In the genomic region with DNA sequence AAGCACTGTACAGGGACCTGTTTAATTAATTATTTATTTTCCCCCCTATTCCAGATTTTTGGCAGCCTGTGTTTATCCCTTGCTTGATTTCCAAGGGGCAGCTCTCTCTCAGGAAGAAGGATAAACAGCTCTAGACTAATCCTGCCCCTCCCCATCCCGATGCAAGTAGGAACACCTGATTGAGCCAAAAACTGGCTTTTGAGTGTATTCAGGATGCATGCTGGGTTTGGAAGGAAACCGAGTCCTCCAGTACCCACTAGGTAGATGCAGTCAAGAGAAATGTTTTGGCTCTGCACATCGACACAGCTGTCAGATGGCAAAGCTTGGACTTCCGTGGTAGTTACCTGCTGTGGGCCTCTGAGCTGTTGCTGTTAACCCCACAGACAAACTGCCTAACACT, we compare ENCODE assay signal across 9 mouse cellular contexts. TPM values are rescaled to one million over a fixed set of nuclear protein-coding genes. Genes with fewer than 3 reads are reported as not detected.
DNase-seq lines count a peak whose midpoint lies in the region; ATAC-seq lines count a peak whose summit lies in the region.
"Had no signal": no experiment of that assay in that cellular context is flagged by ENCODE, and none has a peak within 500 bp of the region (broad histone marks: within the 10 kb centered on the region; RNA-seq: fewer than 3 reads in every experiment).

No protein-coding gene starts in this region.

- H3K4me2 ChIP-seq in liver, embryonic 11.5 days = peak overlapping the region; percentile 94
- H3K4me2 ChIP-seq in neural tube, embryonic 15.5 days = peak overlapping the region; percentile 92

- no peaks in the 10 kb centered on the region for H3K9me3 ChIP-seq in megakaryocyte, embryonic 14.5 days
- H3K9me3 ChIP-seq in liver, embryonic 11.5 days (ENCODE audit: control insufficient read depth, low read length) = no peaks in the 10 kb centered on the region
- H3K9me3 ChIP-seq in neural tube, embryonic 15.5 days (replicated peaks) = no peaks in the 10 kb centered on the region

- peaks cover 77% of the 10 kb centered on the region for H3K4me1 ChIP-seq in megakaryocyte, embryonic 14.5 days
- H3K4me1 ChIP-seq in liver, embryonic 11.5 days (replicated peaks; ENCODE audit: control insufficient read depth, insufficient read depth, low read length) = peaks cover 41% of the 10 kb centered on the region
- H3K4me1 ChIP-seq in neural tube, embryonic 15.5 days = peaks cover 63% of the 10 kb centered on the region

- 36% methylated on average over 4 of the region's 4 CpGs for WGBS in liver, embryonic 11.5 days
- WGBS in neural tube, embryonic 15.5 days = 8% methylated on average over 4 of the region's 4 CpGs

- H3K27ac ChIP-seq in liver, embryonic 11.5 days (ENCODE audit: low read depth, low read length) = no peak overlapping the region
- H3K27ac ChIP-seq in neural tube, embryonic 15.5 days (replicated peaks) = no peak overlapping the region

- peak; percentile 26 for DNase-seq in cerebellum, adult 9-11 months
- no peak for DNase-seq in cerebellum, postnatal 4 days (ENCODE audit: low spot score in 2 of 2)
- no peak for DNase-seq in liver, embryonic 11.5 days (ENCODE audit: low spot score)
- no peak for DNase-seq in gastrocnemius, adult 18-20 months (ENCODE audit: low spot score)

- peak overlapping the region; percentile 100 for H3K4me3 ChIP-seq in megakaryocyte, embryonic 14.5 days (replicated peaks)
- H3K4me3 ChIP-seq in liver, embryonic 11.5 days (ENCODE audit: low read depth, low read length) = peak overlapping the region; percentile 84; the same call in 1 of the 2 replicates
- H3K4me3 ChIP-seq in neural tube, embryonic 15.5 days (replicated peaks) = peak overlapping the region; percentile 89

- H3K27me3 ChIP-seq in megakaryocyte, embryonic 14.5 days (replicated peaks) = no peaks in the 10 kb centered on the region
- H3K27me3 ChIP-seq in liver, embryonic 11.5 days (replicated peaks; ENCODE audit: control insufficient read depth, insufficient read depth, low read length) = peaks cover 25% of the 10 kb centered on the region
- no peaks in the 10 kb centered on the region for H3K27me3 ChIP-seq in neural tube, embryonic 15.5 days (replicated peaks)

- H3K9ac ChIP-seq in liver, embryonic 11.5 days (ENCODE audit: low read depth, low read length) = no peak overlapping the region
- peak overlapping the region; percentile 32 for H3K9ac ChIP-seq in neural tube, embryonic 15.5 days (replicated peaks)

- peaks cover 36% of the 10 kb centered on the region for H3K36me3 ChIP-seq in megakaryocyte, embryonic 14.5 days (replicated peaks; ENCODE audit: low read length)
- H3K36me3 ChIP-seq in liver, embryonic 11.5 days (ENCODE audit: control insufficient read depth, insufficient read depth, low read length) = no peaks in the 10 kb centered on the region
- H3K36me3 ChIP-seq in neural tube, embryonic 15.5 days = no peaks in the 10 kb centered on the region

- ATAC-seq in megakaryocyte, adult 5-6 weeks (ENCODE audit: poor library complexity, severe bottlenecking) = no peak
- ATAC-seq in liver, embryonic 11.5 days (replicated peaks; ENCODE audit: low FRiP score) = no peak
- ATAC-seq in neural tube, embryonic 15.5 days (ENCODE audit: low FRiP score) = no peak
- ATAC-seq in erythroid progenitor cell, adult 5-6 weeks (replicated peaks; ENCODE audit: low FRiP score, poor library complexity, severe bottlenecking) = no peak
- ATAC-seq: Patski had no signal

RNA-seq across cellular contexts. Expression of a gene that starts 3.1 kb away (rescaled TPM):
- 3.7 and 6.1 TPM in 2 replicates for polyA plus RNA-seq in megakaryocyte, embryonic 14.5 days (2012; ENCODE audit: insufficient read depth, low replicate concordance)
- 38.6 and 47.9 TPM in 2 replicates for total RNA-seq in megakaryocyte, adult 5-6 weeks (2015)
- 29.9 and 33.5 TPM in 2 replicates for total RNA-seq in megakaryocyte, adult 5-6 weeks (2017)
- 5.3 and 6.0 TPM in 2 replicates for polyA plus RNA-seq in liver, embryonic 11.5 days (2014; fragmentation: Nextera tagmentation; extraction: Ambion mirVana)
- polyA plus RNA-seq in neural tube, embryonic 15.5 days (2015; fragmentation: Nextera tagmentation; extraction: Ambion mirVana) = 7.6 and 9.8 TPM in 2 replicates
- total RNA-seq in erythroid progenitor cell, adult 5-6 weeks (2015; ENCODE audit: low replicate concordance) = 18.4 and 29.9 TPM in 2 replicates
- 8.7 and 9.5 TPM in 2 replicates for total RNA-seq in erythroid progenitor cell, adult 5-6 weeks (2017; ENCODE audit: low replicate concordance)
- under 1 TPM; 0.43 to 0.85 TPM for total RNA-seq in gastrocnemius, adult 18-20 months (2021)

Comparison
In these comparisons a context has a peak if more than half of its experiments do, and no peak if none do; other contexts are left out.
1. RNA of a gene that starts 3.1 kb away (total RNA-seq): 29.9 to 47.9 TPM in megakaryocyte, adult 5-6 weeks and 8.7 to 29.9 TPM in erythroid progenitor cell, adult 5-6 weeks; 0.43 to 0.85 TPM in gastrocnemius, adult 18-20 months; every median in the first group is over 4 times any median in the second.
2. Peak in every context shown above with its lines, with median percentiles within 50 percentile points of each other: H3K4me3 ChIP-seq.